Mouse (Mus musculus) myocyte (in vitro differentiated cells): ENCODE measurements at regions not wholly inside any gene's neighbourhood (a gene's known extent, or its start where the extent isn't known, plus 50 kb on each side); places are given as distances from the start of the nearest gene placed in this dataset.

Experiments used
- CEBPB ChIP-seq: IDR thresholded peaks from 2 replicates; pipeline ENCODE4 v1.6.1; 2011; ENCODE audit warnings: mild to moderate bottlenecking, moderate library complexity; ENCODE audit not compliant: poor library complexity, insufficient read depth, severe bottlenecking
- E2F4 ChIP-seq: IDR thresholded peaks from one replicate; pipeline ENCODE4 v1.6.1; 2011; ENCODE audit warnings: mild to moderate bottlenecking, control low read depth, moderate library complexity; ENCODE audit not compliant: insufficient read depth
- MAX ChIP-seq: IDR thresholded peaks from one replicate; pipeline ENCODE4 v1.6.1; 2011; ENCODE audit warnings: low read depth, mild to moderate bottlenecking, control low read depth
- MYOD1 ChIP-seq, 3 experiments: IDR thresholded peaks; one replicate each; pipeline ENCODE4 v1.6.1; 2011; ENCODE audit warnings: control low read depth in 2 of 3, low read depth in 2 of 3, mild to moderate bottlenecking in 2 of 3, moderate library complexity in 1 of 3; ENCODE audit not compliant: insufficient read length in 2 of 3, control insufficient read depth in 1 of 3
- POLR2A ChIP-seq: IDR thresholded peaks from one replicate; pipeline ENCODE4 v1.6.1; 2011; ENCODE audit warnings: low read depth, mild to moderate bottlenecking, control low read depth, moderate library complexity; ENCODE audit not compliant: insufficient read length
- POLR2AphosphoS2 ChIP-seq: IDR thresholded peaks from one replicate; pipeline ENCODE4 v1.6.1; 2011; ENCODE audit warnings: low read depth, control low read depth; ENCODE audit not compliant: insufficient read length
- REST ChIP-seq: IDR thresholded peaks from one replicate; pipeline ENCODE4 v1.6.1; 2011; ENCODE audit warnings: mild to moderate bottlenecking, control low read depth, moderate library complexity; ENCODE audit not compliant: insufficient read depth, insufficient read length
- SRF ChIP-seq: IDR thresholded peaks from one replicate; pipeline ENCODE4 v1.6.1; 2011; ENCODE audit warnings: low read depth; ENCODE audit not compliant: control insufficient read depth, insufficient read length
- TCF12 ChIP-seq: IDR thresholded peaks from one replicate; pipeline ENCODE4 v1.6.1; 2011; ENCODE audit warnings: mild to moderate bottlenecking, control low read depth; ENCODE audit not compliant: poor library complexity, insufficient read depth, severe bottlenecking
- TCF3 ChIP-seq: IDR thresholded peaks from one replicate; pipeline ENCODE4 v1.6.1; 2011; ENCODE audit warnings: low read depth, control low read depth; ENCODE audit not compliant: insufficient read length
- USF1 ChIP-seq: IDR thresholded peaks from one replicate; pipeline ENCODE4 v1.6.1; 2011; ENCODE audit warnings: low read depth, mild to moderate bottlenecking, control low read depth, moderate library complexity

- TF ChIP-seq POLR2A (no peak), USF1 (no peak), REST (no peak), POLR2AphosphoS2 (no peak), TCF3 (no peak), E2F4 (no peak), SRF (no peak), CEBPB (no peak), MAX (no peak), TCF12 (no peak), MYOD1 (IDR thresholded peaks at IDR 0.05; ENCODE audit: control insufficient read depth in 1 of 3, insufficient read length in 2 of 3, low read depth in 2 of 3) (no peak)
Measured at GRCm38 (mm10) chr14:61686101-61686691, 78.9 kb downstream of the Kcnrg start.
